In genomic region chr12:54316980-54317471, GRCm38 (mm10) we compare ENCODE assay signal across 8 mouse cellular contexts.
DNase-seq lines count a peak whose midpoint lies in the region; ATAC-seq and TF ChIP-seq lines count a peak whose summit lies in the region.

No protein-coding gene starts in this region.

- TF ChIP-seq CTCF in ES-Bruce4 (IDR thresholded peaks at IDR 0.05; ENCODE audit: low read depth, low read length), result no peak

- peak; percentile 54 for DNase-seq in 416B (ENCODE audit: low read depth)
- DNase-seq in spleen, postnatal 14 days (ENCODE audit: low spot score in 2 of 2), result no peak
- DNase-seq in B cell, adult 2 months, result no peak

- H3K4me2 ChIP-seq in forebrain, embryonic 16.5 days (ENCODE audit: low read length), result peak overlapping the region; percentile 25; the same call in 1 of the 2 replicates
- peak overlapping the region; percentile 59 for H3K4me2 ChIP-seq in limb, embryonic 12.5 days
- peak overlapping the region; percentile 43 for H3K4me2 ChIP-seq in neural tube, embryonic 13.5 days

- peak; percentile 8 for TF ChIP-seq POLR2A in ES-Bruce4 (IDR thresholded peaks at IDR 0.05; ENCODE audit: insufficient read depth, low read length)

- WGBS in forebrain, embryonic 16.5 days, result 5% methylated on average over 16 of the region's 16 CpGs
- 1% methylated on average over 16 of the region's 16 CpGs for WGBS in limb, embryonic 12.5 days
- WGBS in neural tube, embryonic 13.5 days, result 2% methylated on average over 16 of the region's 16 CpGs

- H3K27me3 ChIP-seq in ES-Bruce4 (ENCODE audit: control insufficient read depth, insufficient read depth, low read length, poor library complexity, severe bottlenecking), result no peaks in the 10 kb centered on the region
- no peaks in the 10 kb centered on the region for H3K27me3 ChIP-seq in forebrain, embryonic 16.5 days (replicated peaks; ENCODE audit: control insufficient read depth, insufficient read depth, low read length)
- H3K27me3 ChIP-seq in limb, embryonic 12.5 days, result peaks cover 19% of the 10 kb centered on the region
- H3K27me3 ChIP-seq in neural tube, embryonic 13.5 days, result peaks cover 28% of the 10 kb centered on the region

- H3K4me1 ChIP-seq in ES-Bruce4 (ENCODE audit: control insufficient read depth, insufficient read depth, low read length), result peaks cover 7% of the 10 kb centered on the region
- H3K4me1 ChIP-seq in forebrain, embryonic 16.5 days (replicated peaks; ENCODE audit: control insufficient read depth, insufficient read depth, low read length), result peaks cover 15% of the 10 kb centered on the region
- peaks cover 26% of the 10 kb centered on the region for H3K4me1 ChIP-seq in limb, embryonic 12.5 days (replicated peaks)
- H3K4me1 ChIP-seq in neural tube, embryonic 13.5 days (replicated peaks), result peaks cover 21% of the 10 kb centered on the region

- no peak overlapping the region for H3K27ac ChIP-seq in ES-Bruce4 (ENCODE audit: insufficient read depth, low read length)
- H3K27ac ChIP-seq in forebrain, embryonic 16.5 days (ENCODE audit: low read length), result no peak overlapping the region
- no peak overlapping the region; the same call in 1 of the 2 replicates for H3K27ac ChIP-seq in limb, embryonic 12.5 days
- no peak overlapping the region for H3K27ac ChIP-seq in neural tube, embryonic 13.5 days (replicated peaks)

- ATAC-seq in forebrain, embryonic 16.5 days, result no peak
- ATAC-seq in limb, embryonic 12.5 days (ENCODE audit: insufficient number of reproducible peaks, insufficient read depth, low FRiP score, low TSS enrichment, low read depth), result peak; percentile 79; the same call in 1 of the 2 replicates
- peak; percentile 34; the same call in 1 of the 2 replicates for ATAC-seq in neural tube, embryonic 13.5 days (ENCODE audit: low read depth)
- ATAC-seq in erythroid progenitor cell, adult 5-6 weeks (replicated peaks; ENCODE audit: low FRiP score, poor library complexity, severe bottlenecking), result no peak

- peak; percentile 99 for TF ChIP-seq EP300 in ES-Bruce4 (IDR thresholded peaks at IDR 0.05; ENCODE audit: insufficient read depth, low read depth, low read length)

- H3K9ac ChIP-seq in ES-Bruce4 (ENCODE audit: low read depth, poor library complexity, severe bottlenecking), result no peak overlapping the region
- no peak overlapping the region for H3K9ac ChIP-seq in forebrain, embryonic 16.5 days (replicated peaks; ENCODE audit: low read depth, low read length)
- H3K9ac ChIP-seq in limb, embryonic 12.5 days (replicated peaks), result peak overlapping the region; percentile 34
- 0 out of 2 replicates have a peak overlapping the region, but pooled peaks have one; percentile 43 for H3K9ac ChIP-seq in neural tube, embryonic 13.5 days

- H3K4me3 ChIP-seq in ES-Bruce4 (ENCODE audit: low read depth, low read length), result peak overlapping the region; percentile 62
- H3K4me3 ChIP-seq in forebrain, embryonic 16.5 days (replicated peaks; ENCODE audit: low read length), result no peak overlapping the region
- peak overlapping the region; percentile 29 for H3K4me3 ChIP-seq in limb, embryonic 12.5 days (replicated peaks)
- H3K4me3 ChIP-seq in neural tube, embryonic 13.5 days, result no peak overlapping the region

- no peaks in the 10 kb centered on the region for H3K9me3 ChIP-seq in ES-Bruce4 (replicated peaks; ENCODE audit: control insufficient read depth, insufficient read depth, low read length, poor library complexity, severe bottlenecking)
- H3K9me3 ChIP-seq in forebrain, embryonic 16.5 days (ENCODE audit: control insufficient read depth, low read length), result no peaks in the 10 kb centered on the region
- H3K9me3 ChIP-seq in limb, embryonic 12.5 days, result peaks cover 6% of the 10 kb centered on the region; the same call in 1 of the 2 replicates
- no peaks in the 10 kb centered on the region for H3K9me3 ChIP-seq in neural tube, embryonic 13.5 days

- no peaks in the 10 kb centered on the region for H3K36me3 ChIP-seq in ES-Bruce4 (ENCODE audit: control insufficient read depth, insufficient read depth, low read length, poor library complexity, severe bottlenecking)
- no peaks in the 10 kb centered on the region for H3K36me3 ChIP-seq in forebrain, embryonic 16.5 days (ENCODE audit: control insufficient read depth, insufficient read depth)
- no peaks in the 10 kb centered on the region for H3K36me3 ChIP-seq in limb, embryonic 12.5 days
- H3K36me3 ChIP-seq in neural tube, embryonic 13.5 days, result no peaks in the 10 kb centered on the region

Comparison
In these comparisons a context has a peak if more than half of its experiments do, and no peak if none do; other contexts are left out.
1. H3K4me3 ChIP-seq: peak in ES-Bruce4 (single experiment) and limb, embryonic 12.5 days (single experiment); none in forebrain, embryonic 16.5 days (single experiment) and neural tube, embryonic 13.5 days (single experiment).
2. H3K9ac ChIP-seq: peak in limb, embryonic 12.5 days (single experiment) and neural tube, embryonic 13.5 days (single experiment); none in ES-Bruce4 (single experiment) and forebrain, embryonic 16.5 days (single experiment).
3. ATAC-seq: peak in limb, embryonic 12.5 days (single experiment) and neural tube, embryonic 13.5 days (single experiment); none in forebrain, embryonic 16.5 days (single experiment) and erythroid progenitor cell, adult 5-6 weeks (single experiment).
4. Peak in every context shown above with its lines, with median percentiles within 50 percentile points of each other: H3K4me2 ChIP-seq.